Mouse (Mus musculus): Measurements from ENCODE around the gene Armc9. TPM values are rescaled to one million over a fixed set of nuclear protein-coding genes. Genes with fewer than 3 reads are reported as not detected.

Armc9 gene
- total RNA-seq (2023), result 14.9 TPM

GRCm38 (mm10) chr1:86154133-86154823, at the start of gene Armc9:
Gene Armc9 (plus strand): TSS chr1:86154780.

GRCm38 (mm10) chr1:86111779-86112178, 42.8 kb upstream of the Armc9 start, which contains the start of gene Htr2b:
Gene Htr2b (minus strand): TSS chr1:86111970.

GRCm38 (mm10) chr1:86133337-86133736, 21.2 kb upstream of the Armc9 start, which contains the start of gene Gm21972:
Gene Gm21972 (plus strand): TSS chr1:86133637.

GRCm38 (mm10) chr1:86302532-86302931, 148.0 kb downstream of the Armc9 start, which contains the start of gene B3gnt7:
Gene B3gnt7 (plus strand): TSS chr1:86302832.

Other genes with a start within 250 kb of the Armc9 start
- 0.52 TPM for gene 4933407L21Rik, start 226.3 kb upstream of the Armc9 start, total RNA-seq (2023)
- gene Gpr55, start 193.8 kb upstream of the Armc9 start, total RNA-seq (2023), result 2.9 TPM
- gene Spata3, start 138.0 kb upstream of the Armc9 start, total RNA-seq (2023), result not detected
- 0.80 TPM for gene 2810459M11Rik, start 108.9 kb upstream of the Armc9 start, total RNA-seq (2023)
- 43.8 TPM for gene Psmd1, start 90.4 kb upstream of the Armc9 start, total RNA-seq (2023)
- gene Htr2b, start 42.8 kb upstream of the Armc9 start, total RNA-seq (2023), result not detected
- not detected for gene Gm21972, start 21.1 kb upstream of the Armc9 start, total RNA-seq (2023)
- gene B3gnt7, start 148.1 kb downstream of the Armc9 start, total RNA-seq (2023), result 0.52 TPM
- 502 TPM for gene Ncl, start 204.6 kb downstream of the Armc9 start, total RNA-seq (2023)